Mouse (Mus musculus) cerebellum, adult 2 months (tissue): ENCODE measurements at regions not wholly inside any gene's neighbourhood (a gene's known extent, or its start where the extent isn't known, plus 50 kb on each side); places are given as distances from the start of the nearest gene placed in this dataset.

ENCODE experiments used
- CTCF ChIP-seq: fragments of 200-500 bp; IDR thresholded peaks from 2 replicates; pipeline ENCODE4 v1.5.1; 2011; ENCODE audit warnings: low read depth, mild to moderate bottlenecking, control low read depth, low read length, moderate library complexity, borderline replicate concordance; ENCODE audit not compliant: insufficient read depth
- POLR2A ChIP-seq: fragments of 200-500 bp; IDR thresholded peaks from 2 replicates; pipeline ENCODE4 v1.6.1; 2011; ENCODE audit warnings: low read length, control low read depth, borderline replicate concordance; ENCODE audit not compliant: insufficient read depth

GRCm38 (mm10) chr15:71010362-71010761 is 2824.0 kb upstream of the Gm6569 start:
- no peak for TF ChIP-seq CTCF
- no peak for TF ChIP-seq POLR2A
